Mouse (Mus musculus) olfactory bulb, adult 2 months (tissue): ENCODE data around the gene Pigh.

Source experiments
- CTCF ChIP-seq: fragments of 200-500 bp; IDR thresholded peaks from 2 replicates; pipeline ENCODE4 v1.5.1; 2012; ENCODE audit warnings: low read depth, mild to moderate bottlenecking, low read length, moderate library complexity; ENCODE audit not compliant: insufficient read depth
- POLR2A ChIP-seq: fragments of 200-500 bp; IDR thresholded peaks from 2 replicates; pipeline ENCODE4 v1.6.1; 2012; ENCODE audit warnings: mild to moderate bottlenecking, low read depth, low read length, moderate library complexity; ENCODE audit not compliant: insufficient read depth

DNA sequence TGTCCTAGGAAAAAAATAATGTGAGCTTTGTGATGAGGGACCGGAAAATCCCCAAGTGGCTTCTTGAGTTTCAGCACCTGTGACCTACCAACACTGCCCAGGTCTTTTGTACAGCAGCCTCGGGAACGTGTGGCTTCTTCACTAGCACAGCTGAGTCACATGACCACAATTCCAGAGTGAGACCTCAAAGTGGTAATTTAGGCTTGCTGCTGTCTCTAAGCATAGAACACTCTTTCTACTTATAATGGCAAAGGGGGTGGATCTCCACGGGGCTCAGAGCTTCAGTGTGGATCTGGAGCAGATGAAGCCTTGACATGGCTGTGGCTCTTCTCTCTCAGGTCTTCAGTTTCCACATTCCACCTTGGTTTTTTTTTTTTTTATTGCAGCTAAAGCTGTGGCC is 45.7 kb upstream of the Pigh start:
- TF ChIP-seq CTCF: no peak
- TF ChIP-seq POLR2A: no peak
